Comparison of ENCODE assay signal across 20 mouse cellular contexts in the genomic region with DNA sequence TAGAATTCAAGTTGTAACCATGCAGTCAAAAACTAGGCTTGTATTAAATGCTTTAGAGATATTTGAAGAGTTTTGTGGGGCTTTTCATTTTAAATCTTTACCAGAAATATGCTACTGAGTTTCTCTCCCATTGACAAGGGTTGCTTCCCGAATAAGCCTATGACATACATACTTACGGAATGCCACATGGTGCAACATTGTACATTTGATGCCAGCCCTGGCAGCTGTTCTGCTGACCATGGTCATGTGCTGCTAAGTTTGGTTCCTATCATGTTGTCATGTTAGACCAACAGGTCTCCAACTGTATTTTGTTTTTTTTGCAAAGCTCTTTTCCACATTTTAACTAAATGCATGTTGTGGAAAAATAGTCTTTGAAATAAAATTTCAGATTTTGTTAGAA.
DNase-seq lines count a peak whose midpoint lies in the region; ATAC-seq and TF ChIP-seq lines count a peak whose summit lies in the region.
"Had no signal": no experiment of that assay in that cellular context is flagged by ENCODE, and none has a peak within 500 bp of the region (broad histone marks: within the 10 kb centered on the region; RNA-seq: fewer than 3 reads in every experiment).

No protein-coding gene starts in this region.

- no peaks in the 10 kb centered on the region; the same call in 1 of the 2 replicates for H3K36me3 ChIP-seq in heart, adult 2 months (ENCODE audit: control insufficient read depth, insufficient read depth, low read length)
- no peaks in the 10 kb centered on the region for H3K36me3 ChIP-seq in heart, embryonic 10.5 days
- no peaks in the 10 kb centered on the region for H3K36me3 ChIP-seq in myocyte (ENCODE audit: control insufficient read depth, insufficient read depth)
- H3K36me3 ChIP-seq in hindbrain, postnatal 0 days (ENCODE audit: insufficient read depth, low read length): no peaks in the 10 kb centered on the region
- H3K36me3 ChIP-seq: embryonic facial prominence, embryonic 15.5 days; forebrain, embryonic 10.5 days; intestine, embryonic 15.5 days; liver, embryonic 13.5 days; lung, embryonic 15.5 days; midbrain, embryonic 13.5 days had no signal

- TF ChIP-seq EP300 in heart, adult 2 months (IDR thresholded peaks at IDR 0.05; ENCODE audit: insufficient read depth, low read depth, low read length): peak; percentile 77

- H3K9me3 ChIP-seq in heart, embryonic 10.5 days: no peaks in the 10 kb centered on the region
- no peaks in the 10 kb centered on the region for H3K9me3 ChIP-seq in hindbrain, postnatal 0 days (ENCODE audit: low read length)
- H3K9me3 ChIP-seq: embryonic facial prominence, embryonic 15.5 days; forebrain, embryonic 10.5 days; G1E; intestine, embryonic 15.5 days; liver, embryonic 13.5 days; lung, embryonic 15.5 days; midbrain, embryonic 13.5 days had no signal

- no peaks in the 10 kb centered on the region for H3K27me3 ChIP-seq in heart, adult 2 months (ENCODE audit: control insufficient read depth, insufficient read depth, low read length)
- H3K27me3 ChIP-seq in heart, embryonic 10.5 days (ENCODE audit: insufficient read depth, poor library complexity, severe bottlenecking): no peaks in the 10 kb centered on the region
- no peaks in the 10 kb centered on the region for H3K27me3 ChIP-seq in myocyte (ENCODE audit: control insufficient read depth, insufficient read depth, insufficient read length)
- no peaks in the 10 kb centered on the region for H3K27me3 ChIP-seq in hindbrain, postnatal 0 days (ENCODE audit: insufficient read depth, low read length)
- H3K27me3 ChIP-seq: embryonic facial prominence, embryonic 15.5 days; intestine, embryonic 15.5 days; liver, embryonic 13.5 days; lung, embryonic 15.5 days; midbrain, embryonic 13.5 days had no signal

- DNase-seq in heart, adult 2 months: peak; percentile 33 to 61
- DNase-seq in heart, embryonic 10.5 days (ENCODE audit: low spot score): no peak
- peak; percentile 5 for DNase-seq in adipocyte (ENCODE audit: low spot score)
- DNase-seq in gastrocnemius, postnatal 25 days: peak; percentile 54
- DNase-seq in right cerebral cortex, postnatal 36 days (ENCODE audit: low spot score in 2 of 2): no peak
- no peak for DNase-seq in hindbrain, postnatal 0 days (ENCODE audit: low spot score)
- DNase-seq: adrenal gland, postnatal 36 days; cerebellum, adult 8-10 months; layer of hippocampus, postnatal 36 days; liver, embryonic 13.5 days; retina, postnatal 1 day; thymus, postnatal 4 days had no signal

- TF ChIP-seq POLR2A in heart, adult 2 months (IDR thresholded peaks at IDR 0.05; ENCODE audit: insufficient read depth, low read depth, low read length): no peak
- TF ChIP-seq POLR2A in myocyte (IDR thresholded peaks at IDR 0.05; ENCODE audit: insufficient read length, low read depth): no peak

- no peaks in the 10 kb centered on the region for H3K79me2 ChIP-seq in heart, adult 2 months (replicated peaks; ENCODE audit: control insufficient read depth, insufficient read depth, low read length)
- H3K79me2 ChIP-seq in myocyte (ENCODE audit: control insufficient read depth, insufficient read depth): no peaks in the 10 kb centered on the region

- H3ac ChIP-seq in myocyte (ENCODE audit: control insufficient read depth, insufficient read length): no peak overlapping the region

- peak overlapping the region; percentile 35 for H3K4me2 ChIP-seq in myocyte (ENCODE audit: low read depth)
- H3K4me2 ChIP-seq in hindbrain, postnatal 0 days (ENCODE audit: low read depth, low read length): no peak overlapping the region
- H3K4me2 ChIP-seq: embryonic facial prominence, embryonic 15.5 days; intestine, embryonic 15.5 days; liver, embryonic 13.5 days; lung, embryonic 15.5 days; midbrain, embryonic 13.5 days had no signal

- H3K9ac ChIP-seq in heart, adult 2 months (ENCODE audit: low read depth, low read length): no peak overlapping the region
- H3K9ac ChIP-seq in hindbrain, postnatal 0 days (replicated peaks; ENCODE audit: low read length): no peak overlapping the region
- H3K9ac ChIP-seq: embryonic facial prominence, embryonic 15.5 days; intestine, embryonic 15.5 days; liver, embryonic 13.5 days; lung, embryonic 15.5 days; midbrain, embryonic 13.5 days had no signal

- H3K4me1 ChIP-seq in heart, adult 2 months (ENCODE audit: control insufficient read depth, insufficient read depth, low read length): no peaks in the 10 kb centered on the region
- H3K4me1 ChIP-seq in heart, embryonic 10.5 days: no peaks in the 10 kb centered on the region
- H3K4me1 ChIP-seq in hindbrain, postnatal 0 days (ENCODE audit: insufficient read depth, low read length): no peaks in the 10 kb centered on the region
- H3K4me1 ChIP-seq: embryonic facial prominence, embryonic 15.5 days; forebrain, embryonic 10.5 days; intestine, embryonic 15.5 days; liver, embryonic 13.5 days; lung, embryonic 15.5 days; midbrain, embryonic 13.5 days had no signal

- intact Hi-C loops in heart, adult 2 months (cut with DNase I): no loop called here

- 53% methylated on average over 2 of the region's 2 CpGs for WGBS in heart, adult 2 months
- 93% methylated on average over 2 of the region's 2 CpGs for WGBS in heart, embryonic 10.5 days
- WGBS in hindbrain, postnatal 0 days: 91% methylated on average over 2 of the region's 2 CpGs

- H3K4me3 ChIP-seq in heart, adult 2 months: no peak overlapping the region
- H3K4me3 ChIP-seq in heart, embryonic 10.5 days: no peak overlapping the region
- H3K4me3 ChIP-seq in myocyte: no peak overlapping the region
- H3K4me3 ChIP-seq in hindbrain, postnatal 0 days (ENCODE audit: low read length): no peak overlapping the region
- H3K4me3 ChIP-seq: embryonic facial prominence, embryonic 15.5 days; forebrain, embryonic 10.5 days; intestine, embryonic 15.5 days; liver, embryonic 13.5 days; lung, embryonic 15.5 days; midbrain, embryonic 13.5 days had no signal

- ATAC-seq in hindbrain, postnatal 0 days: no peak
- ATAC-seq: intestine, embryonic 15.5 days; midbrain, embryonic 13.5 days had no signal

- TF ChIP-seq CTCF in heart, adult 2 months (IDR thresholded peaks at IDR 0.05): no peak
- TF ChIP-seq CTCF in hindbrain, postnatal 0 days (IDR thresholded peaks at IDR 0.05; ENCODE audit: low read depth): no peak

- H3K27ac ChIP-seq in heart, adult 2 months: no peak overlapping the region; the same call in 1 of the 2 replicates
- no peak overlapping the region for H3K27ac ChIP-seq in heart, embryonic 10.5 days
- no peak overlapping the region for H3K27ac ChIP-seq in hindbrain, postnatal 0 days
- H3K27ac ChIP-seq: embryonic facial prominence, embryonic 15.5 days; forebrain, embryonic 10.5 days; intestine, embryonic 15.5 days; kidney, postnatal 0 days; liver, embryonic 13.5 days; lung, embryonic 15.5 days; midbrain, embryonic 13.5 days had no signal

TF ChIP-seq in myocyte, 11 proteins besides CTCF, POLR2A, EP300 and RAD21:
- TF ChIP-seq REST (IDR thresholded peaks at IDR 0.05; ENCODE audit: insufficient read depth, insufficient read length): no peak
- no peak for TF ChIP-seq POLR2AphosphoS2 (IDR thresholded peaks at IDR 0.05; ENCODE audit: insufficient read length, low read depth)
- TF ChIP-seq E2F4 (IDR thresholded peaks at IDR 0.05; ENCODE audit: insufficient read depth): no peak
- TF ChIP-seq MYOD1 (IDR thresholded peaks at IDR 0.05; ENCODE audit: control insufficient read depth in 1 of 3, insufficient read length in 2 of 3, low read depth in 2 of 3): peak; percentile 36 to 95 (median 88)
- TF ChIP-seq MAX (IDR thresholded peaks at IDR 0.05; ENCODE audit: low read depth): no peak
- TF ChIP-seq USF1 (IDR thresholded peaks at IDR 0.05; ENCODE audit: low read depth): peak; percentile 76
- TF ChIP-seq TCF12 (IDR thresholded peaks at IDR 0.05; ENCODE audit: insufficient read depth, poor library complexity, severe bottlenecking): peak; percentile 84
- peak; percentile 64 for TF ChIP-seq TCF3 (IDR thresholded peaks at IDR 0.05; ENCODE audit: insufficient read length, low read depth)
- TF ChIP-seq MYOG (IDR thresholded peaks at IDR 0.05; ENCODE audit: control insufficient read depth in 1 of 3, insufficient read depth in 1 of 3, insufficient read length in 2 of 3, low read depth in 2 of 3): peak; percentile 43 to 89 (median 84)
- TF ChIP-seq SRF (IDR thresholded peaks at IDR 0.05; ENCODE audit: control insufficient read depth, insufficient read length, low read depth): no peak
- peak; percentile 82; the same call in 1 of the 2 replicates for TF ChIP-seq CEBPB (IDR thresholded peaks at IDR 0.05; ENCODE audit: insufficient read depth, poor library complexity, severe bottlenecking)

Comparison
In these comparisons a context has a peak if more than half of its experiments do, and no peak if none do; other contexts are left out.
1. DNase-seq: peak in heart, adult 2 months (2 of 2), adipocyte (single experiment) and gastrocnemius, postnatal 25 days (single experiment); none in heart, embryonic 10.5 days (single experiment), right cerebral cortex, postnatal 36 days (0 of 2) and hindbrain, postnatal 0 days (single experiment).